Mouse (Mus musculus) olfactory bulb, adult 2 months (tissue): Measurements from ENCODE around the gene Vars2.

Source experiments
- CTCF ChIP-seq: fragments of 200-500 bp; IDR thresholded peaks from 2 replicates; pipeline ENCODE4 v1.5.1; 2012; ENCODE audit warnings: low read depth, mild to moderate bottlenecking, low read length, moderate library complexity; ENCODE audit not compliant: insufficient read depth
- POLR2A ChIP-seq: fragments of 200-500 bp; IDR thresholded peaks from 2 replicates; pipeline ENCODE4 v1.6.1; 2012; ENCODE audit warnings: mild to moderate bottlenecking, low read depth, low read length, moderate library complexity; ENCODE audit not compliant: insufficient read depth

DNA sequence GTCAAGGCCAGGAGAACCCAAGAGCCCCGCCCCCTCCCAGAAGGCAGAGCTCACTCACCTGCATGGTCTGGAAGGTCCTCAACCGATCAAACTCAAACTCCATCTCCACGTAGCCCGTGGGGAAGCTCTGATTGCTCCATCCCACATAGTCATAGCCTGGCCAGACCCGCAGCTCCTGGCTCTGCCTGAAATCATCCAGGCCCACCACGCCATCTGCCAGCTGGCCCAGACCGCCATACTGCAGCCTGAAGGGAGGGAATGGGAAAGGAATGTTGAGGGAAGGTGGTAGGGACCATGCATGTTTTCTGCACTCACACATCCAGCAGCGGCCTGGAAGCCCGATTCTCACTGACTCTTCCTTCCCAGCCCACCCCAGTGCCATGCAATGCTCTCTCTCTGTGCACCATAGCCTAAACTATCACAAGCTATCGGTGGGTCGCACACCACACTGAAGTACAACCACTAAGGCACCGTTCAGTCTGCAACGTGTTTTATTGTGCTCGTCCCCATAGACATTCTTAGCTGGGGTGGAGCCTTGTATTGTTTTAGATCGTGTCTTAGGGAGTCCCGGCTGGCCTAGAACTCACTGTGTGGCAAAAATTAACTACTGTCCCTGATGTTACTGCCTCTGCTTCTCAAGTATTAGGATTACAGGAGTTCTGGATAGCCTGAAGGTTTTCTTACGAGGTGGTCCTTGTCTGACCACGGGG, 22.7 kb upstream of the Vars2 start:
- no peak for TF ChIP-seq CTCF
- TF ChIP-seq POLR2A, result no peak
